In genomic region chr8:8233156-8233555, GRCm38 (mm10) we compare ENCODE assay signal across 24 mouse cellular contexts.
A peak's percentile ranks its signal among the peaks of the same experiment; 100 is the strongest.
DNase-seq lines count a peak whose midpoint lies in the region; ATAC-seq and TF ChIP-seq lines count a peak whose summit lies in the region.
"Had no signal": no experiment of that assay in that cellular context is flagged by ENCODE, and none has a peak within 500 bp of the region (broad histone marks: within the 10 kb centered on the region; RNA-seq: fewer than 3 reads in every experiment).

No protein-coding gene starts in this region.

- H3K4me2 ChIP-seq in forebrain, postnatal 0 days (ENCODE audit: low read depth), result no peak overlapping the region
- no peak overlapping the region for H3K4me2 ChIP-seq in forebrain, embryonic 16.5 days (ENCODE audit: low read length)
- H3K4me2 ChIP-seq: forebrain, embryonic 13.5 days; heart, embryonic 12.5 days; heart, embryonic 15.5 days; hindbrain, embryonic 14.5 days had no signal

- no peak for DNase-seq in forebrain, postnatal 0 days
- no peak for DNase-seq in layer of hippocampus, adult 2 months (ENCODE audit: low spot score in 2 of 2)
- no peak for DNase-seq in layer of hippocampus, postnatal 36 days
- DNase-seq in right cerebral cortex, adult 2 months (ENCODE audit: low spot score in 2 of 2), result peak; percentile 6 to 19
- no peak for DNase-seq in right cerebral cortex, postnatal 4 days
- peak; percentile 42 for DNase-seq in telencephalon, adult 2 months (ENCODE audit: low read depth, low spot score)
- no peak for DNase-seq in cerebellum, postnatal 25 days
- DNase-seq: adrenal gland, adult 8-10 months; adrenal gland, postnatal 25 days; embryo, embryonic 11 days; gastrocnemius, adult 2 months; gastrocnemius, postnatal 14 days; heart, adult 11 months; heart, postnatal 10 days; heart, postnatal 4 days had no signal

- H3K27me3 ChIP-seq in forebrain, postnatal 0 days (ENCODE audit: insufficient read depth, low read length), result no peaks in the 10 kb centered on the region
- no peaks in the 10 kb centered on the region for H3K27me3 ChIP-seq in forebrain, embryonic 16.5 days (replicated peaks; ENCODE audit: control insufficient read depth, insufficient read depth, low read length)
- H3K27me3 ChIP-seq: forebrain, embryonic 13.5 days; heart, embryonic 12.5 days; heart, embryonic 15.5 days had no signal

- H3K9me3 ChIP-seq in forebrain, postnatal 0 days (ENCODE audit: low read length), result no peaks in the 10 kb centered on the region
- no peaks in the 10 kb centered on the region for H3K9me3 ChIP-seq in forebrain, embryonic 16.5 days (ENCODE audit: control insufficient read depth, low read length)
- H3K9me3 ChIP-seq: forebrain, embryonic 10.5 days; forebrain, embryonic 13.5 days; heart, embryonic 12.5 days; heart, embryonic 15.5 days had no signal

- H3K4me3 ChIP-seq in forebrain, postnatal 0 days (ENCODE audit: low read depth, low read length), result no peak overlapping the region
- no peak overlapping the region for H3K4me3 ChIP-seq in forebrain, embryonic 16.5 days (replicated peaks; ENCODE audit: low read length)
- H3K4me3 ChIP-seq in layer of hippocampus, adult 2 months, result no peak overlapping the region
- H3K4me3 ChIP-seq: forebrain, embryonic 10.5 days; forebrain, embryonic 13.5 days; gastrocnemius, adult 2 months; heart, embryonic 12.5 days; heart, embryonic 15.5 days had no signal

- peaks cover 16% of the 10 kb centered on the region for H3K4me1 ChIP-seq in forebrain, postnatal 0 days (ENCODE audit: insufficient read depth)
- H3K4me1 ChIP-seq in forebrain, embryonic 16.5 days (replicated peaks; ENCODE audit: control insufficient read depth, insufficient read depth, low read length), result peaks cover 24% of the 10 kb centered on the region

- TF ChIP-seq CTCF in forebrain, postnatal 0 days (IDR thresholded peaks at IDR 0.05; ENCODE audit: low read depth), result no peak
- TF ChIP-seq CTCF in layer of hippocampus, adult 2 months (conservative IDR thresholded peaks at IDR 0.05), result no peak

- ATAC-seq in forebrain, postnatal 0 days, result peak; percentile 30; the same call in 1 of the 2 replicates
- ATAC-seq in forebrain, embryonic 16.5 days, result no peak
- ATAC-seq: activated CD4-positive, CD25-positive, alpha-beta regulatory T cell, adult 4 months; forebrain, embryonic 13.5 days; hindbrain, postnatal 0 days; inflammation-experienced regulatory T-cells, adult 6 months had no signal

- no peaks in the 10 kb centered on the region for H3K36me3 ChIP-seq in forebrain, postnatal 0 days (ENCODE audit: insufficient read depth)
- H3K36me3 ChIP-seq in forebrain, embryonic 16.5 days (ENCODE audit: control insufficient read depth, insufficient read depth), result no peaks in the 10 kb centered on the region
- H3K36me3 ChIP-seq: forebrain, embryonic 10.5 days; heart, embryonic 12.5 days; heart, embryonic 15.5 days had no signal

- H3K9ac ChIP-seq in forebrain, postnatal 0 days, result no peak overlapping the region
- H3K9ac ChIP-seq in forebrain, embryonic 16.5 days (replicated peaks; ENCODE audit: low read depth, low read length), result no peak overlapping the region
- H3K9ac ChIP-seq: forebrain, embryonic 13.5 days; heart, embryonic 12.5 days; heart, embryonic 15.5 days; hindbrain, embryonic 14.5 days had no signal

- H3K27ac ChIP-seq in forebrain, postnatal 0 days (ENCODE audit: low read depth, low read length), result no peak overlapping the region
- no peak overlapping the region for H3K27ac ChIP-seq in forebrain, embryonic 16.5 days (ENCODE audit: low read length)
- peak overlapping the region; percentile 23; the same call in 1 of the 2 replicates for H3K27ac ChIP-seq in layer of hippocampus, adult 2 months
- H3K27ac ChIP-seq: forebrain, embryonic 10.5 days; forebrain, embryonic 13.5 days; gastrocnemius, adult 2 months; heart, embryonic 15.5 days; hindbrain, embryonic 14.5 days; hindbrain, postnatal 0 days had no signal

- 69% methylated on average over 4 of the region's 4 CpGs for WGBS in forebrain, postnatal 0 days
- 80% methylated on average over 4 of the region's 4 CpGs for WGBS in forebrain, embryonic 16.5 days

Comparison
In these comparisons a context has a peak if more than half of its experiments do, and no peak if none do; other contexts are left out.
1. DNase-seq: peak in right cerebral cortex, adult 2 months (2 of 2) and telencephalon, adult 2 months (single experiment); none in forebrain, postnatal 0 days (single experiment), layer of hippocampus, adult 2 months (0 of 2), layer of hippocampus, postnatal 36 days (0 of 2), right cerebral cortex, postnatal 4 days (single experiment) and cerebellum, postnatal 25 days (0 of 2).